Mouse (Mus musculus): ENCODE results near the gene Olfr206.
"Not testable (repeated sequence)": the region's sequence is repeated elsewhere in the genome, so short reads cannot be mapped to it uniquely, and the experiment has no call there.

Gene Olfr206

DNA sequence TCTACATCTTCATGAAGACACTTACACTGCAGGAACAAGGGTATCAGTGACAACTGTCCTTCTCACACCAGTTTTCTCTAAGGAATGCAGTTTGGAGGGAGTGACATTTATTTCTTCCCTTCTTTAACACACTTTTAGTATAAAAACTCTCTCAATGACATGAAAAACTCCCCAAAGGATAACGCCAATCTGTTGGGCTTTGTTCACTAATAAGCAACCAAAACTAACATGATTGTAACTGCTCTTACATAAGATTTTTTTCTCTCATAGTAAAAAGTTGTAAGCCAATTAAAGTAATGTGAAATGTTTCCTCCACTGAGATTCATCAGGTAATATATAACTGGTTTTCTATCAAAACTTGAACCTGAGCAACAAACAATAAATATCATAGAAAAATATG is at the start of gene Olfr206:
Olfr206 (minus strand) TSS at position 101 of the 400 bp plus-strand sequence.
- DNase-seq: no peak

DNA sequence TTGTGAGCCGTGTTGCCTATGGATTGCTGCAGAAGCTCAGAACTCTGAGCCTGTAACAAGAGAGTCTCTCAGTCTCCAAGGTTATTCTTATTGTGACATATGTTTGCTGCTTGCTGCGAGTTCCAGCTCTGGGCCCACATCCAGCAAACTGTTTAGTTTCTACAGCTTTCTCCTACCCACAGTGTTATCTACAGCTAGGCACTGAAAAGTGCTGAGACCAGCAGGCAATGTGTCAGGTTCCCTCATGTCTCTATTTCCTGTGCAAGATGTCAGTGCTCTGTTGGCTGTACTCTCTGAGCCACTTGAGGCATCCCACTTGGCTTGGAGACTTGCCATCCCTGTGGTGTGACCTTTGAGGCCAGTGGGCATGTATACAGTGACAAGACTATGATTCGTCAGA is 44.3 kb upstream of the Olfr206 start:
- no peak for DNase-seq

DNA sequence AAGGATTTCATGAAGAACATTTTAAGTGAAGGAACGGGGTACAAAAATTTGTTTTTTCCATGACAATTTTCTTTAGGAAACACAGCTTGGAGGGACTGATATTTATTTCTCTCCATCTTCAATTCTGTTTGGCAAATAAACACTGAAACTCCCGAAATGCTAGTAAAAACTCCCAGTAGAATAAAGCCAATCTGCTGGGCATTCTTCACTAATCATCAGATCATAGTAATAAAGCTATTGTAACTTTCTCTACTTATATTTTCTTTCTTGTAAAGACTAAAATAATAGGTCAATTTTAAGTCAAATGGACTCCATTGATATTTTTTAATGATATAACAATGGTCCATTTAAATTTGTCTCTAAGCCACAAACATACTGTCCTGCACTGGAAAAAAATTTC is 14.8 kb upstream of the Olfr206 start, which contains the start of gene Olfr209:
Olfr209 (minus strand) TSS at position 101 of the 400 bp plus-strand sequence.
- DNase-seq: no peak

DNA sequence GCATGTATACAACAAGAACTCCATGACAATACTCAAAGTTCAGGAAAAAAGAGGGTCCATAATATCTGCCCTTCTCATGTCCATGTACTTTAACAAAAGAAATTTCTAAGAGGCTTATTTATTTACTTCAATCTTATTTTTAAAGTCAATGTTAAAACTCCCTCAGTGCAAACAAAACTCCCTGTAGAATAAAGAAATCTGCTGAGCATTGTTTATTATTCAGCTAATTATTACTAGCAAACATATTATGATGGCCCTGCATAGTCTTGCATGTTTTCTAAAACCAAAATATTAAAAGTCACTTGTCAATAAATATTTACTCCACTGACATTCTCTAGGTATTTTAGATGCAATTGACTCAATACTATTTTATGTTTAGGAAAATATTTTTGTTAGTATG is 18.0 kb downstream of the Olfr206 start, which contains the start of gene Olfr205:
Olfr205 (minus strand) TSS at position 101 of the 400 bp plus-strand sequence.
- DNase-seq: no peak

DNA sequence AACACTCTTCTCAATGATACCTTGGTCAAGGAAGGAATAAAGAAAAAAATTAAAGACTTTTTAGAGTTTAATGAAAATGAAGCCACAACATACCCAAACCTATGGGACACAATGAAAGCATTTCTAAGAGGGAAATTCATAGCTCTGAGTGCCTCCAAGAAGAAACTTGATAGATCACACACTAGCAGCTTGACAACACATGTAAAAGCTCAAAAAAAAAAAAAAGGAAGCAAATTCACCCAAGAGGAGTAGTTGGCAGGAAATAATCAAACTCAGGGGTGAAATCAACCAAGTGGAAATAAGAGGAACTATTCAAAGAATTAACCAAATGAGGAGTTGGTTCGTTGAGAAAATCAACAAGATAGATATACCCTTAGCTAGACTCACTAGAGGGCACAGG is 25.8 kb downstream of the Olfr206 start:
- DNase-seq: not testable (repeated sequence)

DNA sequence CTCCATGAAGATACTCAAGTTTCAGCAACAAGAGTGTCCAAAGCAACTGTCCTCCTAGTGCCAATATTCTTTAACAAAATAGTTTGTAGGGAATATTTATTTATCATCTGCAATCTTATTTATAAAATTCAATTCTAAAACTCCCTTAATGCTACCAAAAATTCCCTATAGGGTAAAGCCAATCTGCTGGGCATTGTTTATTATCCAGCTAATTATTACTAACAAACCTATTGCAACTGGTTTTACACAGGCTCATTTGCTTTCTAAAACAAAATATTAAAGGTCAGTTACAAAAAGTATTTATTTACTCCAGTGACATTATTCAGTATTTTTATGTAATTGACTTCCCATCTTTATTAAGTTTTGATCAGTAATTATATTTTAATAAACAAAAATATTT is 30.9 kb downstream of the Olfr206 start, which contains the start of gene Olfr204:
Olfr204 (minus strand) TSS at position 101 of the 400 bp plus-strand sequence.
- DNase-seq: no peak

DNA sequence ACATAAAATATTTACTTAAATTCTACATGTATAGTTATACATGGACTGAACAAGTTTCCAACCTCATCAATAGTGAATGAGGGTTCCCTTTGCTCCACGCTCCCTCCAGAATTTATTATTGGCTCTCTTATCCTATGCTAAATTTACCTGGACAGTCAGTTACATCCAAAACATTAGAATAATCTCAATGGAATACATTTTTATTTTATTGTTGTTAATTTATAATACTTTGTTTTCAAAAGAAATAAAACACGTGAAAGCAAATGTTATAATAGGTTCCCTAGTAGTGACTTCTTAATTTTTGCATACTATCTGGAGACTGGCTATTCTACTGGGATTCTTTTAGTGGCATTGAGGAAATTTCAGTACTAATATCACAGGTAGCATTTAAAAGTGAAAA is 50.5 kb downstream of the Olfr206 start, which contains the start of gene Olfr203:
Olfr203 (plus strand) TSS at position 301 of the 400 bp plus-strand sequence.
- DNase-seq: no peak
